Mouse (Mus musculus) adipose tissue, adult 10 weeks (tissue): ENCODE data around the gene Klrg2. TPM values are rescaled to one million over a fixed set of nuclear protein-coding genes. Genes with fewer than 3 reads are reported as not detected.

Experiments used
- polyA plus RNA-seq: library from polyadenylated mRNA; stranded (reverse); fragments of 350-450 nt; fragmentation: Illumina TruSeq; extraction: RNeasy Lipid Tissue Mini Kit (QIAGEN cat#74804); gene quantifications from one replicate; pipeline ENCODE4 v1.2.3, GENCODE M21; 2014; ENCODE audit warnings: low read depth, low replicate concordance

Gene Klrg2
- 9.7 TPM for polyA plus RNA-seq

GRCm38 (mm10) chr6:38636852-38637618, at the start of gene Klrg2:
Klrg2 (minus strand) TSS chr6:38637242.

GRCm38 (mm10) chr6:38662714-38663615, 25.9 kb upstream of the Klrg2 start, which contains the start of gene Clec2l:
Clec2l (plus strand) TSS chr6:38663069.

Other genes with a start within 250 kb of the Klrg2 start
- gene Ubn2, start 203.3 kb downstream of the Klrg2 start, polyA plus RNA-seq: 13.8 TPM
- gene Fmc1, start 103.7 kb downstream of the Klrg2 start, polyA plus RNA-seq: 63.0 TPM
- gene Luc7l2, start 85.9 kb downstream of the Klrg2 start, polyA plus RNA-seq: 128 TPM
- 24.4 TPM for gene Clec2l, start 25.8 kb upstream of the Klrg2 start, polyA plus RNA-seq
- 10.6 TPM for gene Tbxas1, start 238.2 kb upstream of the Klrg2 start, polyA plus RNA-seq
- 23.1 TPM for gene Hipk2, start 238.9 kb upstream of the Klrg2 start, polyA plus RNA-seq